Mouse (Mus musculus): Measurements from ENCODE around the gene Dgcr8. TPM values are rescaled to one million over a fixed set of nuclear protein-coding genes. Genes with fewer than 3 reads are reported as not detected.
A peak's percentile ranks its signal among the peaks of the same experiment; 100 is the strongest.

The Dgcr8 gene
- polyA plus RNA-seq, 1 experiment: 70.0 TPM

DNA sequence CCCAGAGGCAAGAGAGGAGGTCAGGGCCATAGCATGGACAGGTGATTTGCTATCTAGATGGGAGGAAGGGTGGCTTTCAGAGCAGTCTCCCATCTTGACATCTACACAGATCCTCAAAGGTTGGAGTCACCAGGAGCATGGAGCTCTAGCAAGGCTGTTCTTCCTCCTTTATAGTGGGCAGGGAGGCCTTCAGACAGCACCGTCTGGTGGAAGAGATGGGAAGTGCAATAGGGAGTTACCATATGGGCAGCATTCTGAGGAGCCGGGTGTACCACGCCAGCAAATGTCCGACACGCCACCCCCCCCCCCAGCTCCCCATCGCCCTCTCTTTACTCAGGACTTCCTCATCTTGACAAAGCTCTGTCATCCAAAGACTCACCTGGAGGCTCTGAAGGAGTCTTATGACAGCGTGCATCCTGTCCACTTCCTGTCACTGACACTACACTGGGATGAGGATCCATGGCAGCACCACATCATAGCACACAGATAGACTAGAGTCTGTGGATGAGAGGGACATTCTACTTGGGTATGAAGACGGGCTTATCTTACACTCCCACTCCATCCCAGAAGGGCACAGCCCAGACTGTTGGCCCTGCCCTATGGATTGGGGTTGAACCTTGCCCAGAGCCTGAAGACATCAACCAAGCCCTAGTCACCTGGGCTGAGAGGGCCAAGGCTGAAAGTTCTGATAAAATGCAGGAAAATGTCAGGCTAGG is 78.2 kb downstream of the Dgcr8 start:
- Histone ChIP-seq H3K36me3 (ENCODE audit: control insufficient read depth, insufficient read depth, low read length) (no peaks in the 10 kb centered on the region), H3K4me1 (replicated peaks; ENCODE audit: control insufficient read depth, insufficient read depth, low read length) (no peaks in the 10 kb centered on the region), H3K27me3 (ENCODE audit: control insufficient read depth, insufficient read depth, low read length) (no peaks in the 10 kb centered on the region), H3K4me3 (ENCODE audit: control insufficient read depth, insufficient read depth, low read length) (no peak overlapping the region), H3K27ac (ENCODE audit: control insufficient read depth, insufficient read depth, low read length) (no peak overlapping the region)
- peak; percentile 66 for DNase-seq
- TF ChIP-seq POLR2A (IDR thresholded peaks at IDR 0.05; ENCODE audit: control insufficient read depth, extremely low read depth, insufficient read depth, low read length, poor library complexity) (no peak), CTCF (IDR thresholded peaks at IDR 0.05; ENCODE audit: borderline replicate concordance, control insufficient read depth, extremely low read depth, insufficient read depth, low read length, poor library complexity) (0 out of 2 replicates have a peak, but pooled peaks have one; percentile 19)
- WGBS: 12% methylated on average over 8 of the region's 8 CpGs

Other genes with a start within 250 kb of the Dgcr8 start
- 110 and 117 TPM in 2 replicates for gene Dgcr6, start 236.4 kb downstream of the Dgcr8 start, polyA plus RNA-seq (2012; rRNA removed)
- 74.1 and 84.2 TPM in 2 replicates for gene Prodh, start 199.0 kb downstream of the Dgcr8 start, polyA plus RNA-seq (2012; rRNA removed)
- gene Rtn4r, start 161.6 kb downstream of the Dgcr8 start, polyA plus RNA-seq (2012; rRNA removed): 5.7 and 6.6 TPM in 2 replicates
- gene Ccdc188, start 71.4 kb downstream of the Dgcr8 start, polyA plus RNA-seq (2012; rRNA removed): 0.08 TPM in 2 replicates
- 316 and 374 TPM in 2 replicates for gene Zdhhc8, start 54.1 kb downstream of the Dgcr8 start, polyA plus RNA-seq (2012; rRNA removed)
- 96.3 and 98.4 TPM in 2 replicates for gene Trmt2a, start 40.6 kb downstream of the Dgcr8 start, polyA plus RNA-seq (2012; rRNA removed)
- gene Ranbp1, start 40.5 kb downstream of the Dgcr8 start, polyA plus RNA-seq (2012; rRNA removed): 81.8 and 116 TPM in 2 replicates
- not detected in 2 replicates for gene Gm49776, start 30.9 kb downstream of the Dgcr8 start, polyA plus RNA-seq (2012; rRNA removed)
- 53.7 and 67.3 TPM in 2 replicates for gene Tango2, start 58.9 kb upstream of the Dgcr8 start, polyA plus RNA-seq (2012; rRNA removed)
- 52.3 and 56.0 TPM in 2 replicates for gene Arvcf, start 58.9 kb upstream of the Dgcr8 start, polyA plus RNA-seq (2012; rRNA removed)
- gene Txnrd2, start 137.1 kb upstream of the Dgcr8 start, polyA plus RNA-seq (2012; rRNA removed): 10.6 and 10.7 TPM in 2 replicates
- gene Comt, start 137.6 kb upstream of the Dgcr8 start, polyA plus RNA-seq (2012; rRNA removed): 104 and 108 TPM in 2 replicates
- 38.7 and 48.9 TPM in 2 replicates for gene Gnb1l, start 209.5 kb upstream of the Dgcr8 start, polyA plus RNA-seq (2012; rRNA removed)
- gene Rtl10, start 209.7 kb upstream of the Dgcr8 start, polyA plus RNA-seq (2012; rRNA removed): 47.0 and 63.6 TPM in 2 replicates